Mouse (Mus musculus): ENCODE results near the gene Wnt7b. TPM values are rescaled to one million over a fixed set of nuclear protein-coding genes. Genes with fewer than 3 reads are reported as not detected.
A peak's percentile ranks its signal among the peaks of the same experiment; 100 is the strongest.

The Wnt7b gene
- total RNA-seq (2021) = under 1 TPM; 0.18 to 0.27 TPM
- long read RNA-seq, experiment 1 = 0 reads
- long read RNA-seq, experiment 2 = 0 reads

- no peak for DNase-seq
Measured at GRCm38 (mm10) chr15:85582356-85582910, at the start of gene Wnt7b. TSS of gene Wnt7b (minus strand) at chr15:85582473.

GRCm38 (mm10) chr15:85631591-85631990 is 49.3 kb upstream of the Wnt7b start:
- DNase-seq = no peak

GRCm38 (mm10) chr15:85629924-85630545 is 47.8 kb upstream of the Wnt7b start:
- DNase-seq = no peak

DNA sequence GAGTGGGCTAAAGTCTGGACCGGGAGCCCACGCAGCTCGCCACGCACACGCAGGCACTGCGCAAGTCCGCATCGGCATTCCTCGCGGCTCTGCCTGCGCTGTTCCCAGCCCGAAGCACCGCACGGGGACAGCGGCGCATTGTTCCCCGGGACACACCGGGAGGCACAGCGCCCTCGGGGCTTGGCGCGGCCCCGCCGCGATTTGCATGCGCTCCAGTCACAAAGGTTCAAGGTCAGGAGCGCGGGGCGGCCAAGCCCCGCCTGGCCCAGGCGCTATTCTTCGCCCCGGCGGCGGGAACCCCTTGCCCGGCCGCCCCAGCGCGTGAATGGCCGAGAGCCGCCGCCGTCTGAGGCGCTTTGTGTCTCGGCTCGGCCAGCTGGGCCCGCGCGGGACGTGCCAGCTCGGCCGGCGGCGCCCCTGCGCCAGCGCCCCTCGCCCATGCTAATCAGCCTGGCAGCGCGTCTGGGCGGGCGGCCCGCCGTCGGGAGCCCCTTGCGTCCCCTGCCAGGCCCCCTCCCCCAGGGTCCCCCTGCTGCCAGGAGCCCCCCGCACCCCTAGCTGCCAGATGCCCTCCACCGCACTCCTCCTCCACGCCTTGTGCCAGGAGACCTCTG is 43.5 kb upstream of the Wnt7b start:
- peak; percentile 84 for DNase-seq

GRCm38 (mm10) chr15:85622213-85622612 is 39.9 kb upstream of the Wnt7b start:
- DNase-seq = no peak

DNA sequence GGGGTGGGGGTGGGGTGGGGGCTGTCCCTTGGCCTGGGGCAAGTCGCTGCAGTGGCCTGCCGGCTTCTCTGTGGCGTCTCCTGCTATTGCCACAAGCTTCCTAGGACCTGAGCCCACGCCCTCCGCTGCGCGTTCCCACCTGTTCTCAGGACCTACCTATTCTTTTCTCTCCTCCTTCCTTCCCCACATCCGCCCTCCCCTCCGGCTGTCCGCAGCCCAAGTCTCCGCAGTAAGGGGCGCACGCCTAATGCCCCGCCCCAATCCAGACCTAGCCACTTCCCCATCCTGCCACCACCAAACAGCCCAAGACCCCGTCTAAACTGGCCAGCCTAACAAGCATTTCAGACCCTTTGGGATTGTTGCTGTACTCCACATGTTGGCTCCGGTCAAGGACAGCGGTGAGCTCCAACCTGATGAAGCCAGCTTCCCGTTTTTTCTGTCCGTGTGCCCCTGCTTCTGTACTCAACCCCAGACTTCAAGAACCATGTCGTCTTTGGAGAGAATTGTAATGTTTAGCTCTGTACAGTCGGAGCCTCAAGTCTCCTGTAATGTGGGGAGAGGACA is 33.3 kb upstream of the Wnt7b start:
- DNase-seq = no peak

GRCm38 (mm10) chr15:85615075-85615474 is 32.8 kb upstream of the Wnt7b start:
- DNase-seq = no peak

DNA sequence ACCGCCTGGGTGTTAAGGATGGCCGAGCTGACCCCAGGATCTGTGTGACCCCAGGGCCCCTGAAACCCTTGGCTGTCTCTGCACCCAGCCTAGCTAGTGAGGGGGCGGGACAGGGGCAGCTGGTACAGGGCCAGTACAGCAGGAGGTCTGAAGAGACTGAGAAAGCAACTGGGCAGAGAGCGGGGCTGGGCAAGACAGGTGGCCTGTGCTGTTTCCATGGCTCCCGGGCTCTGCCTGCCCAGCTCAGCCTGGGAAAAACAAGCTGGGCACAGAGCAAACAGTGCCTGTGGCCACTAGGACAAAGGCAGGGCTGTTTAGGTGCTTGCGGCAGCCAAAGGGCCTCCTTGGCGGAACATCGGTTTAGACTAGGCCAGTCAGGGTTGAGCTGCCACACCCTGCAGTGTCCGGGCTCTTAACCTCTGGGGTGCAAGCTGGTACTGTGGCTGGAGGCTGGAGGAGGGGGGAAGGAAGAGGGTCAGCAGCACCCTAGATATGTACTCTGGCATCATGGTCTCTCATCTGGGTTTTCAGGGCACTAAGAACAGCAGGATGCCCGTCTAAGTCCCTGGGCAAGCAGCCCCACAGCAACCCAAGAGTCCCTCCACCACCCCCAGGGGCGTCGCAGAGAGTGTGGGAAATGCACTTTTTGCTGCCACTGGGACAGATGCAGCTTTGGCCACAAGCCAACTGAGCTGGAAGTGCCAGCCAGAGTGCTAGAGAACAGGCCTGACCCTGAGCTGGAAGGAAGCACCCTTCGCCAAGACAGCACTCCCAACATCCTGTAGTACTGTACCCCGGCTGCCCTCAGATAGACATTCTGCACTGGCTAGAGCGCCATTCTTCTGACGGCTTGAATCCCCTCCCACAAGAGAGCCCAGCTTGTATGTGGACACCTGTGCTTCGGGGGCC is 31.3 kb upstream of the Wnt7b start:
- peak; percentile 73 for DNase-seq

DNA sequence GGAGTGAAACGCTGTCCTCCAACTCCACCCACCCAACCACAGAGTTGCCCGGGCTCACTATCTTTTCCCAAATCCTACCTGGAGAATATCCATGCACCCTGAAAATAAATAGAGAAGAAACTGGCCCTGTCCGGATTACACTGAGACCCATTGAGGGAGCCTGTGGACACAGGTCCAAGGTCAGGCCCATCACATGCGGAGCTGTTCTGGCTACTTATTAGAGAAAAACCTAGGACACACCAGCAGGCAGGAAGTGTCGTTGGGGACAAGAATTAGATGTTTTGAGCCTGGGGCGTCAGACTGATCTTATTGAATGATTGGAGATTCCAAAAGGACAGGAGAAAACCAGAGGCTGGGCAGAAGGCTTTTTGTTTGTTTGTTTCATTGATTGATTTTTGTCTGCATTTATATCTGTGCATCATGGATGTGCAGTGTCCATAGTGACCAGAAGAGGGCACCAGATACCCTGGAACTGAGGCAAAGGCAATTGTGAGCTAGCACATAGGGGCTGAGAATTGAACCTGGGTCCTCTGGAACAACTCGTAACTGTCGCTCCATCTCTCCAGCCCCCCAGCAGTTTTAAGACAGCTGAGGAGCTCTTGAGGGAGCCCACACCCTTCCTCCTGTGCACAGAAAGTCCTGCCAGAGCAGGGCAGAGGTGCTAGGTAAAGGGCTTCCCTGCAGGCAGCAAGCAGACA is 30.5 kb upstream of the Wnt7b start:
- DNase-seq = peak; percentile 67

- DNase-seq = peak; percentile 57
Measured at GRCm38 (mm10) chr15:85611701-85612520, 29.6 kb upstream of the Wnt7b start.

DNA sequence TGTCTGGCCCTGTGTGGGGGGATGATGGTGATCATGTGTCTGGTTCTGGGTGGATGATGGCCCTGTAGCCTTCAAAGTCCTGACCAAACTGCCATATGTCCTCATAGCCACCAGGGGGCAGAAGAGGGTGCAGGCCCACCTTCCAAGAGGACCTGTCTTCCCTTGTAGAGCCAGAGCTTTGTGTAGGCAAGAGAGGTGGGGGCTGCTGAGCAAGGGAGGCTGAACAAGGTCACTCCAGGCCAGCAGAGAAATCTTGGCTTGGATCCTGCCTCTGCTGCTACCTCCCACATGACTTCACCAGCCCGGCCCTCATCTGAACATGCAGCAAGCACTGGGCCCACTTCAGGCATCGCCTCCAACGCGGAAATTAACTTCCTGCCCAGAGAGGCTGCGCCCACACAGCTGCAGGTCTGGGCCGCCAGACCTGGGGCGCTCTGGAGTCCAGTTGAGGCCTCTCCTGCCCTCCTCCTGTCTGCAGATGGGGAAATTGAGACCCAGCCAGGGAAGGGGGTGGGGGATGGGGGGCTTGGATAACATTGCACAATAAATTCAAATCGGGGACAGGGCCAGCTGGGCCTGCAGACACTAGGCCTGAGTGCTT is 28.4 kb upstream of the Wnt7b start:
- DNase-seq = peak; percentile 91

DNA sequence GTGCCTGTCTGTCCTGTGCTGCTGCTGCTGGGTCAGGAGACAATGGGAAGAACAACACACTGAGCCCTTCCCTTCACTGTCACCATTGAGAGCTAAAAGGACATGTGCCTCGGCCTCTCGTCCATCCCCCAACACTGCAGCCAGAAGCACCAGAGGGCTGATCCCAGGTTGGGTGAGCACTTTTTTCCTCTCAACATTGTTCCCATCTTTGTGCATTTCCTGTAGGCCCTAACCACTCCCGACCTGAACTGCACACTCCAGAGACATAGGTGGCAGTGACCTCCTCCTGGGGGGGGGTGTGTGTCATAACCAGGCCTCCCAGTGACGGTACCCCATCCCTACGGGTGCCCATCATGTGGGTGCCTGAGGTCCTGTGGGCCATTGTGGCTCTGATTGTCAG is 27.8 kb upstream of the Wnt7b start:
- DNase-seq = no peak

DNA sequence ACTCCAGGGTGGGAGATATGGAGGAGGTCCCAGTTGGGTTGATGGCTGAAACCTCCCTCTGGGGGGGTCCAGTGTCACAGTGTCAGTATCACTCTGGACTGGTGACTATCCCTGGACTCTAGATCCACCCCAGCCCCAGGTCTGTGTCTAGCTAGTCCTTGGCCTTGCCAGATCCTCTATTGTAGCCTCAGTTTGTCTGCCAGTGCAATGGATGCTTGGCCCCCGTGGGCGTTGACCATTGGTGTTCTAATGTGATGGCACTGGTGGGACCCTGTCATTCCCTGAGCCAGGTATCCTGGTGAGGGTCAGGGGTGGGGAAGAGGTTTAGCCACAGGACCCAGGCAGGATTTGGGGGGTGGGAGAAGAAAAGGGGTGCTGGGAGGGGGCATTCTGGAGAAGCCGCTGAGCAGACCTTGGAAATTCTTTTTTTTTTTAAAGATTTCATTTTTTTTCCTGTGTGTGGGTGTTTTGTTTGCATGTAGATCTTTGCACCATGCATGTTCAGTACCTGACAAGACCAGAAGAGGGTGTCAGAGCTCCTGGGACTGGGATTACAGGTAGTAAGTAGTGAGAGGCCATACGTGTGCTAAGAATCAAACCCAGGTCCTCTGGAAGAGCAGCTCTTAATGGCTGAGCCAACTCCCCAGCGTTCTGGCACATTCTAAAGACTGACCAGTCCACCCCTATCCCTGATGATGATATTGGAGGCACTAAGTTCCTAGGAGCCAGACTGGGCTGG is 27.2 kb upstream of the Wnt7b start:
- DNase-seq = no peak

GRCm38 (mm10) chr15:85605962-85606610 is 23.8 kb upstream of the Wnt7b start:
- DNase-seq = no peak

DNA sequence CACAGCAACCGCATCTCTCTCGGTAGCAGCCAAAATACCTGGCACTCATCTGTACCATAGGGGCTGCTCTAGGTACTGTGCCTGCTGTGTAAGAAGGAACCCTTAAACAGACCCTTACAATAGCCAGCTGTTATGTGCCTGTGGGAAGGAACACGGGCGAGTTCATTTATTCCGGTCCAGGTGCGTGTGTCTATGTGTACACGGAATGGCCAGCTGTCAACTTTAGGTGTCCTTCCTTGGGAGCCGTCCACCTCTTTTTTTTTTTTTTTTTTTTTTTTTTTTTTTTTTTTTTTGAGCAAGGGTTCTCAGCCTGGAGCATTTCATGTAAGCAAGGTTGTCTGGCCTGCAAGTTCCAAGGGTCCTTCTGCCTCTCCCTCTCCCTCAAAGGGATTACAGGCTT is 22.7 kb upstream of the Wnt7b start:
- no peak for DNase-seq

DNA sequence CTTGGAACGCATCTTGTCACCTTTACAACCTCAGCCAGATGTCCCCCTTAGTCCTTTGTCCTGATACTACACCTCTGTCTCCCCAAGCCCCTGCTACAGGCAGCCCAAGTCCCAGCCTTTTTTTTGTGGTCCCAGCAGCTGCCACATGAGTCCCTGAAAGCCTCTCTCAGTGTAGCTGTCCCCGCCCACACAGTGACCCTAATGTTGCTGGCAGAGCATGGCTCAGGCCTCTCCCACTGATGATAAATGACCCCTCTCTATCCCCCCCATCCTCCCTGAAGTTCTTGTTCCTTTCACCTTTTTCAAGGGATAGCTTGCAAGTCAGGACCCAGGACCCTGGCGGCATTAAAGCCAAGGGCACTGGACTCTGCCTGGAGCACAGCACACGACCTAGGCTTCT is 22.2 kb upstream of the Wnt7b start:
- no peak for DNase-seq

- no peak for DNase-seq
Measured at GRCm38 (mm10) chr15:85603422-85603821, 21.1 kb upstream of the Wnt7b start.

DNA sequence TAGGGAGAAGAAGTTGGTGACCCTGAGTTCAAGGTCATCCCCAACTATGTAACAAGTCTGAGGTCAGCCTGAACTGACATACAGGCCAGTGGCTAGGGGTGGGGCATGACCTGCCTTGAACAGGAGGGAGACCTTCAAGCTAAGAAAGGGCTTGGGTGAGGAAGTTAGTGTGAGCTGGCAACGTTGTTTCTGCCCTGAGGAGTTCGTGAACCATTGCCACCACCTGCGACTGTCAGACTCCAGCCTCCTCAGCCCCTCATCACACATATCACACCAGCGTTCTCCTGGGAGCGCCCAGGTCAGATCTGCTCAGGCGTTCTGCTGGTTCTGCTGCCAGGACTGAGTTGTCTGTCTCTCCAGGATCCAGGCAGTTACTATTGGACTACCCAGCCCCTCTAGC is 20.5 kb upstream of the Wnt7b start:
- DNase-seq = no peak

DNA sequence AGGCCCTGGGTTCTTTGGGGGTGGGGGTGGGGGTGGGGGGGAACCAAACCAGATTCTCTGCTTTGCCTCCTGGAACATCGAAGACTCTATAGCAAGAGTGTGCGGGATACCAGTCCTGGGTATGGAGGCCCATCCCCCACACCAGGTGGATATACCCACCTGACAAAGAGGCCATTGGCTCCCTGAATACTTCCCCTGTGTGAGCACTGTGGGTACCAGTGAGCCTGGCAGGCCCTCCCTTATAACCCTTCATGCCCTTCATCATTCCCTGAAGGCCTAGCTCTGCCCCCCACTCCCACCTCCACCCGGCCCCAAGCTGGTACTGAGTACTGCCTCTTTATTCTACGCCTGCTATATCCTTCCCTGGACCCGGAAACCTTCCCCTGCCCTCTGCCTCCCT is 19.7 kb upstream of the Wnt7b start:
- no peak for DNase-seq
